Mouse (Mus musculus) spleen, adult 12 weeks (tissue): Measurements from ENCODE around the gene Trpm3.

ENCODE experiments used
- DNase-seq: peaks from one replicate; pipeline ENCODE4 v3.0.0; 2022; ENCODE audit warnings: low spot score

Gene Trpm3

DNA sequence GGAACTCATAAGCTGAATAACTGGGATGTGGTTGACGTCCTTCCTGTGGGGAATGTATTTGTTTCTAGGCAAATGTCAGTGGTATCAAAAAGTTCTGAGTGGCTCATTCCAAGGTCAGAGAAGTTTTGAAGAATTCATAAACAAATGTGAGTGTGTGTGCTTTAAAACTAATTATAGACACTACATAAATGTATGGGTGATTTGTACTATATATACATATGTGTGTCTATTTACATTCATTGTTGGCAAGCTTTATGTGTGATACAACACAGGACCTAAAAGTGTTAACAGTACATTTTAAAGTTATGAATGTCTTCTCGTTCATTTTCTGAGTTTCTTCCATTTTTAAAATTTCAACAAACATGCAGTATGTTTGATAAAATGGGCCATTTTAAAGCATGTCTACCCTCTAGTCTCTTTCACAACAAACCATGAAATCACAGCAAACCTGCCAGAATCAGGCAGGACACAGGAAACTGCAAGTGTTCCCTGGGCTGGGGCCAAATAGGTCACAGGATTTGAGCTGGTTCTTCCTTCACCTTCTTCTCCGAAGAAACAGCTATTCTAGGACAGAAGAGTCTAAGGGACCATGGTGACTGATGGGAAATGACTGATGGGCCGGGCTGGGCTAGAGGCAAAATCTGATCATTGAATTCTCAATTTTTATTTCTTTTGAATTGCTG is 334.3 kb downstream of the Trpm3 start:
- DNase-seq: no peak

DNA sequence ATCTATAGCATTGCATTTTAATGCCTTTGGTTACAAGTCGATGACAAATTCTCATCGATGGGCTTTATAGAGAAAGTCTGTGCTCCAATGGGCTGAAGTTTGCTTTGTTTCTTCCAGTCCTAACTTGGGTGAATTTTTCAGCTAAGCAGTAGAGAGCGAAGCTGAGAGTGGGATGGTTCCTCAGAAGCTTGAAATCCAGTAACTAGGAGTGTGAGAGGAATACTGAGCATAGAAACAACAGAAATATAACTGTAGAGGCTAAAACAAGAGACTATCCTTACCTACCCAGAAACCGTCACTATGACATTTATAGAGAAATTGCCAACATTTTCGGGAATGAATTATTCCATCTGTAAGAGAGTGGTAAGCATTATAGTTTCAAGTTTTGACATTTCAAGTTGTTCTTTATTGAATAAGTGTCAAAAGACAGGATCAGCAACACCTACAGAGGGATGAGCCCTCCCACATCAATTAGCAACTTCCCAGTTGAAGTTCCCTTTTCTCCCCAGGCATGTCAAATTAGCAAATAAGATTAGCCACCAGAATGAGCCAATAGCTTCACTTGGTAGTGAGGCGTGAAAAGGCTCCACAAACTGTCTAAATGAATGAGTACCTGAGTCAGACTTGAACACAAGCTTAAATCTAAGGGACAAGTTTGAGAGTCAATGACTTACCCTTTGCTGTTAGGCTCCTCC is 339.6 kb downstream of the Trpm3 start:
- DNase-seq: no peak

DNA sequence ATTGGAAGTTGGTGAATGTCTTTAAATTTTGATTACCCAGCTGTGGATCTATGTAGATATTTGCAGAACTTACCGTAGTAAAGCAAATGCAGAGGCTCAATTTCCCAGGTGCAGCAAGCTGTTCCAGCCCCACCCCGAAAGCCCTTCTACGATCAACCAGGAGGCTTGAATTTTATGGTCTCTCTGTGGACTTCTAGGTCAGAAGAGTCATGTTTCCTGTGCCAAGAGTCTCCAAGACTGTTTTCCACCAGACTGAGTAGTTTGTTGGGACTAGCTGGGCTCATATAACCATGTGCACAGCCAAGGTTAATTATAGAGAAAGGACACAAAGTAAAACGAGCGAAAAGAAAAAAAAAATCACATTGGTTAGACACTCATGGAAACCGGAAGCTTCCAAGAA is 364.6 kb downstream of the Trpm3 start:
- DNase-seq: no peak

DNA sequence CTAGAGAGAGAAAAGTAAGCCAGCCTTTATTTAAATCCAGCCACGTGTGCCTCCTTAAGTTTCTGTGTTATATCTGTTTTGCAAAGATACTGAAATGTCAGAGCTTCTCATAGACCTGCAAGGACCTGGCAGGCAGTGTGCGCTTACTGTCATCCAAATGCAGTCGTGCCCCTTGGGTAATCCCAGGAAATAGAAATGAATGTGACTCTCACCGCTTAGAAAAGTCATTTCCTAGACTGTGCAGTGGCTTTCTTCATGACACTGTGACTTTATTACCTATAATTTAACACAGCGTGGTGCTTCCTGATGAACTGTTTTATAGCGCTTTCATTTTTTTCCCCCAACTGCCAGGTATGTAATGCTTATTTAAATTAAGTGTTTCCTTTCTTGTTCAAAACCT is 379.7 kb downstream of the Trpm3 start:
- no peak for DNase-seq

DNA sequence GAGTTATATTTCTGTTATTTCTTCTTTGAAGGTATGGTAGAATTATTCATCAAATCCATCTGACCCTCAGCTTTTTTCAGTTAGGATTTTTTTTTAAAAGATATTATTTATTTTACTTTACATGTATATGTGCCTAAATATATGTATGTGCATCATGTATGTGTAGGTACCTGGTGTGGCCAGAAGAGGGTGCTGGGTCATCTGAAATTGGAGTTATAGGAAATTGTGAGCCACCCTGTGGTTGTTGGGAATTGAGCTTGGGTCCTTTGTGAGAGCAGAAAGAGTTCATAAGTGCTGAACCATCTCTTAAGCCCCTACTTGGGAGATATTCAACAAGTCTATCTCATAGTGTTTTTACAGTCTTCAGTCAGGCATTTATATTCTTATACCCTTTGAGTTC is 389.1 kb downstream of the Trpm3 start:
- DNase-seq: no peak

DNA sequence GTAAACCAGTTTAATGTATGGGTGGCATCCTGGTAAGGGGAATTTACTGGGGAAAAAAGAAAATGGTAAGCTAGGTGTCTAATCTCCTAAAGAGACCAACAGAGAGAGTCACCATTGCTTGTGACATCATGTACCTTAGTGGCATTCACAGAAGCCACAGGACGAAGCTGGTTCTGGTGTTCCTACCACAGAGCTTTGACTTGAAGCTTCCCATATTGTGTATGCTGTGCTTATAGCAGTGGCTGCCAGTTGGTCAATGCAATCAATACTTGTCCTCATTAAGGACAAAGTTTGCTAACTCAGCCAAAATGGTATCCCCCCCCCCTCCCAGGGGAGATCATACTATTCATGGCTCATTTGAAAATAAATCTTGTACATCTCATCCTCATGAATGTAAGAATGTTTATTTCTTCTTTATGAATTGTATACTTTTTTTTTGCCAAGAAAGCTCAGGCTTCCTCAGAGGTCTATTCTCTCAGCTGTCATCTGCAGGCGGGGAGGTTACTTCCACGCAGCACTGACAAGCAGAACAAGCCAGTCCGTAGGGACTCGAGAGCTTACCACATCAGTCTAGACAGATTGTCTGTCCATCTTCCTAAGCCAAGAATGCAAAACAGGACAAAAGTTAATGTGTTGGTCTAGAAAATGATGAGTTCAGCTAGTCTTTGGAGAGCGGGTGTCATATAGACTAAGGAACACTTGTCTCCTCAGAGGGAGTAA is 404.3 kb downstream of the Trpm3 start:
- no peak for DNase-seq

DNA sequence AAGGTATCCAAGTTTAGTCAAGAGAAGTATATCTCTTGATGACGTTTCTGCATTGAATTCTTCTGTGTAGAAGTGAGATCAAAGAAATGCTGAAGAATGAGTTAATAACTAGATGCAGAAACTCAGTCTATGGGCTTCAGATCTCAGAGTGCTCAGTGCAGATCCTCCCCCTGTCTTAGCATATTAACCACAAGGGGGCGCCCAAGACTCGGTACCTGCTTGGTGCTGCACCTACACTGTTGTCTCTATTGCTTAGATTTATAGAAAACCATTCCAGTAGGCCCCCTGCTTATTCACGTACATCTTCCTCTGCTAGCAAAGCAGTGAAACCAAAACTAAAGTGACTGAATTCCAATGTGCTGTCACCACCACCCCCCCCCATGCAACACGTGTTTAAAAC is 413.3 kb downstream of the Trpm3 start:
- no peak for DNase-seq

DNA sequence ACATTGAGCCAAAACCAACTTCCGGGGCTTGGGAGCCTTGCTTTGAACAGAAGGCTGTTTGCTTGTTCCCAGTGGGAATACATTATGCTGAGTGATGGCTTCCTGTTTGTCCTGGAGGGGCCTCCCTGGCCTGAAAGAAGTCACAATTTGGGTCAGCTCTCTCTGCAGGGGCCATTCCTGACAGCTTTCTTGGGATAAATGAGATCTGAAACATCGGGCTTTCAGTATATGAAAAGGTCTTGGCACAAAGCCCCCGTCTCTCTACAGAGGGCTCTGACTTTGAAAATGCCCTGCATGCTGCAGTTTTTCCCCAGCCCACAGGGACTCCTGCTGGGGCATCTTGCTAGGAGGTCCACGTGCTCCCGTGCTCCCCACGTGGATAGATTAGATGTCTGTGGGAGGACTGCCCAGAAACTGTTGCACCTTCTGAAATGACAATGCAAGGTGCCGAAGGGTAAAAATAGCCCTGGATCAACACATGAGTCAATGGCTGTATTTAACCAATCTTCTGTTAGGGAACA is 415.6 kb downstream of the Trpm3 start:
- no peak for DNase-seq

DNA sequence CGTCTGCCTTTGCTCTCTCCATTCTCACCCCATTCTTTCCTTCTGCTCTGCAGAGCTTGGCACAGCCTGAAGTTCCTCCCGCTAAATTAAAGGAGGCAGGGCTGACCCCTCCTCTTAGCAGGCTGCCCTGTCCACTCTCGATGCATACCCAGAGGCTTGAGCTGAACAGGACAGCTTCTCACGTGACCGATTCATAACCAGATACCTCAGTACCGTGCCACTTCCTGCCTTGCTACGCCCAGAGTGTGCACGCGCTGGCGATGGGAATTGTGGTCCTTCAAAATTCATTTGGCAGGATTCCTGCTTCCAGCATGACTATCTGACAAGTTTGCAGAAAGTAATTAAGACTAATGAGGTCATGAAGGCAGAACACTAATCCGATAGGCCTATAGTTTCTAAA is 433.6 kb downstream of the Trpm3 start:
- DNase-seq: no peak

DNA sequence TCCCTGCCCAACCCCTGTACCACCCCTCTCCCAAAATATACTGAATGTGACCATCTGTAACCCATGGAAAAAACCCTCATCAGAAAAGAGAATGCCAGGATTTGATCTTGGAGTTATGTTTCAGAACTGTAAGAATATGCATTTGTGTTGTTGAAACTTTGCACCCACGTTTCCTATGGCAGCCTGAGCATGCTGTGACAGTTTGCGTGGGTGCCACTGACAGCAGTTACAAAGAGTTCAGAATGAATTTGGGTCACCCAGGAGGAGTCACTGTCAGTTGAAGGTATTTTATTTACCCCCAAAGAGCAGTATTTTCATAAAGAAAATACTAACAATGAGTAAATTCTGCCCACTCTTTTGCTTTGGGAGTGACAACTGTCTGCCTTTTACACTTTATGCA is 434.0 kb downstream of the Trpm3 start:
- no peak for DNase-seq

DNA sequence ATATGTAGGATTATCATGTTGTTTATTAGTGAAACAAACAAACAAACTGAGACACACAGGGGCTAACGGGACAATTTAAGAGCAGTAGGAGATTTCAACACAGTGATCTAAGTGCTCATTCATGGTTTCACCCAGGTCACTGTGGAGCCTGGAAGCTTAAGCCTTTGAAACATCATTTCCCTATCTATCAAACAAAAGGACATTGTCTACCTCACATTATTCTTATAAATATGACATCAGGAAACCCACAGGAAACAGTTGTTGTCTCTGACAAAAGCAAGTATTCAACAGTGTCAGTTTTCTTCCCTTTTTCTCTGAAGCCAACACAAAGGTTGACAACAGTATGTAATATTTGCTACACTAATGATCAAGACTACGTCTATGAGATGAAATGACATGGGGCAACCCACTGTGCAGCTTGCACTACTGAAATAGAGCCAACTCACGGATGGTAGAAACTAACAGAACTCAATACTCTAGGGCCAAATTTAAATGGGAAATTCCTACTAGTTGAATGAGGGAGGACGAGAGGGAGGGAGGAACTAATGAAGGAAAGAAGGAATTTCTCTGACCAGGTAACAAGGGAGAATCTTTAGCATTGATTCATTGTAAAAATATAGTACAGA is 443.4 kb downstream of the Trpm3 start:
- DNase-seq: no peak

DNA sequence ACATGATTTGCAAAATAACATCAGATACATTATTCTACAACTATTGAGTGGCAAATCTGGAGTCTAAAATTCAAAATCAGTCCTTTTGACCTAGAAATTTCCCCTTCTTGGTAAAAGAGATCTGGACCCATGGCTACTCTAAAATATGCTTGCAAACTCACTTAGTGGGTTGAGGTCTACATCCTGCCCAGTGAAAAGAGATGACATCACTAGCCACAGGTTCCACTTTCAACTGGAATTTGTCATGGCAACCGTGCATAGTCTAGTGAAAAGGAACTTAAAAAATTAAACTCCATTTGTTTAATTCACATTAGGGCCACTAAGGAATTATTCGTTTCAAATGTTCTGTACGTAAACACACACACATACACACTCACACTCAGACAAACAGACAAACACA is 455.6 kb downstream of the Trpm3 start:
- no peak for DNase-seq

DNA sequence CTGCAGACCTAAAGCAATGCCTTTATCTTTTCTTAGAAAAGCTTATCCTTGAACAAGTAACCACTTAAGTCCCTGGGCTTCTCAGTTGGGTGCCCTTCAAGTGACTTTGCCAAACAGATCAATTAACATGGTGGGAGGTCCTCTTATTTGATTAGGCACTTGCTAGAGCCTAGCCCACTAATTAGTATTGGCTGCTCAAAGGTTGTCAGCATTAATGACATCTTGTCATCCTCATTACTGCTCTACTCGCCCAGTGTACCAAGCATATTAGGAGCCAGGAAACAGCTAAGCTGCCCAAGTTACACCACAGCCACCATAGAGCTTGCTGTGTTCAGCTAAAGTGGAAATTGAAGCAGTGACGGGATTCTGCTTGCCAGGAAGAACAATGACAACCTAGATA is 456.4 kb downstream of the Trpm3 start:
- DNase-seq: no peak

DNA sequence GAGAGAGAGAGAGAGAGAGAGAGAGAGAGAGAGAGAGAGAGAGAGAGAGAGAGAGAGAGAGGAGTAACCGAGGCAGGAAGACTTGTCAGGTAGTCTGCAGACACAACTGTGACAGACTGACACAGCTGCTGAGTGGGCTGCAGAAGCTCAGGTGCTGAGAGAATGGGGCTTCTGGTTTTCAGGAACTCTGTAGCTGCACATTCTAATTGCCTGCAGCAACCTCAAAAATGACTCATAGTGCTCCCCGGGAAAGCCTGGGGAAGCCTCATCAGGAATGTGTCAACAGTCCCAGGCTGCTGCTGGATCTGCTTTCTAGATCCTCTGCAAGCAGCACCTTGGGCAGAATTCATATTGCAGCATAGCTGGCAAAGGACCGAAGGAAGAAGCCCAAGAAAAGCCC is 457.9 kb downstream of the Trpm3 start:
- no peak for DNase-seq

DNA sequence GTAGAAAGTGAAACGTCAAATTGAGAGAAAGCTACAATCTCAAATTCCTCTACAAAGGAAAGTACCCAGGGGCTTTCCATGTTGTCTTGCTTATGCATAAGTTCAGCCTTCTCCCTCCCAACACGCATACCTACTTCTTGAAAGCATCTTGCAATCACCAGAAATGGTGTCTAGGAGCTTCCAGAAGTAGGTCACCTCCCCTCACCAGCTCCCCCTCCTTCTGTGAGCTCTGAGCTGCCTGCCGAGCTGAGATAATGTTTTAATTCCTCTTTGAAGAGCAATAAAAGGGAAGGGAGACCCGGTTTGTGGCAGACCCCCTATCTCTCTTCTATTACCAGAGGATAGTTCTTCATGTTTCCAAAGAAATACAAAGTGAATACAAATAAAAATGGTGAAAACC is 465.5 kb downstream of the Trpm3 start:
- DNase-seq: no peak

DNA sequence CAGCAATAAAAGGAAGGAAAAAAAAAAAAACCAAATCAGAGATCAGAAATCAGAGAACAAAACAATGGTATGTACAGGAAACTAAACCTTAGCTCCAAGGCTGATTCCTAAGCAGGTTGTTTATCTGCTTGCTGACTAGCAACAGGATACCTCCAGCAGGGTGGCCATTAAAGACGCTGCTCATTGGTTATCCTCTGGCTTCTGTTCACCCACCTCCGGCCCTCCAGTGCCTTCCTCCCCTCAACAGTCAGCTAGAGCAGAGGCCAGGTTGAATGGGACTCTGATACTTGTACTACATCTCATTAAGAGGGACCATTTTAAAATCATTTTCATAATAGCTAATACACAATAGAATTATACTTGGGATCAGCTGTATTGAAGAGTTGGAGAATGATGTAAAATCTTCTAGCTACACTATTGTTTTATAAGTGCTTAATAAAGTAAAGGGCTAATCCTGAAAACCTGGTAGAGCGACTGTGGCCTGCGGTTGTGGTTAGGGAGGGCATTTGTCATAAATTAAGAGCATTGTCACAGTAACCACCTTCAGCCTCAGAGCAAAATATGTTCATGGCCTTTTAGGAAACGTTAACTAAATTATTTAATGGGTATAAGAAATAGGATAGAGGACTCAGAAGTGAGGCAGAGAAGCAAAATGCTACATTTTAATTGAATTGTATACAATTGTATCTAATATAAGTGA is 469.3 kb downstream of the Trpm3 start:
- DNase-seq: no peak

DNA sequence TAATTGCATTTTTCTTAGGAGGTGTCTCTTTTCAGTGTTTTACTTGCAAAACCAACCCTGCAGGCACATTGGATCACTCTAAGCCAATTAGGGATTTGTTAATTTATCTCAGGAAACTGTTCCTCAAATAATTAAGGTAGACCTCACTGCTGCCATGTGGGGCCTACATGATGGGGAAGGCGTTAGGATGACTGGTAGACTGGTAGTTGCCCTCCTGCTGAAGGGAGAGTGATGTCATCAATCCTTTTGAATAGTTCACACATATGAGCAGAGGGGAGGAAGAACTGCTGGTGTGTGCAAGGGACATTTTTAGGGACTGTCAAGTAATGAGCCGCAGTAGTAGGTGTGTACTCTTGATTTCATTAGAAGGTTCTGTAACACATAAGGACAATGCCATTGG is 472.8 kb downstream of the Trpm3 start:
- no peak for DNase-seq

DNA sequence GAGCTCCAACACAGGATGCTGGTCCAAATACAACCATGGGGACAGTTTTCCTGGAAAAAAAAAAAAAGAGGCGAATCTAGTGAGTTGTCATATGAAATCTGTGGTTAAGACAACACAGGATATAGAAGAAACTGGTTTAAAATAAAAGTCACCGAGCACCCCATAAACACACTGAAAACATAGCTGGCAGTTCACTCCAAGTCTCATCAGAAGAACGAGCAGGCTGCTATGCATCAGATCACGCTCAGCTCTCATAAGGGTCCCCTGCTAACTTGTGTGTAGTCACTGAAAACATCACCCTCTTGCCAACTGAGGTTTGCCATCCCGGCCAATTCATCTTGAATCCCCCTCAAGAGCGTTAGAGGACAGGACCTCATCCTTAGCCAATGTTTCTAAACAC is 476.5 kb downstream of the Trpm3 start:
- no peak for DNase-seq

DNA sequence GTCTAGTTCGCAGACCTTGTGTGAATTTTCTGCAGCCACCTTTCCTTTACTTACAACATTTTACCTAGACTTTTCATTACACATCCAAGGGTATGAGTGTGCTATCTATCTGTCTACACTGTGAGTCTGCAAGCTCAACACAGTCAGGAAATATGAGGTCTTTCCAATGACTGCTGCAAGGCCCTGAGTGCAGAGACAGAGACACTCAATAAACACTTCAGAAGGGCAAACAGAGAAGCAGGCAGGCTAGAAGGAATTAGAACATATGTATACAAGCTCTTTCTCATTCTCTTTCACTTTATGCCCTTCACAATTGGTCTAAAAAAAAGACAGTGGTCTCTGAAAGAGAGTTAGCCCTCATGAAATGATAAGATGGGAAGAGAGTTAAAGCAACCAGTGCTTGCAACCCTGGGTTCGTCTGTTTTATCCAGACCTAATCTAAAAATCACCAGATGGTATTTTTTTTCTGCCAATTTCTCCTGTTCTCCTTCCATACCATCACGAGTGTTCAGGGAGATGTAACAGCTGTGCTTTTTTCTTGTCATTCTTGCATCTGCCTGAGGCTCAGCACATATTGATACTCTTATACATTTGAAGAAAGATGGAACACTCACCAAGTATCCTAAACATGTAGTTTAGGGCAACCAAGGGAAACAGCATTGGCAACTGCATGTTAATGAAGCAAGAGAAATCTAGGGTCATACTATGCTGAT is 486.1 kb downstream of the Trpm3 start:
- DNase-seq: no peak

DNA sequence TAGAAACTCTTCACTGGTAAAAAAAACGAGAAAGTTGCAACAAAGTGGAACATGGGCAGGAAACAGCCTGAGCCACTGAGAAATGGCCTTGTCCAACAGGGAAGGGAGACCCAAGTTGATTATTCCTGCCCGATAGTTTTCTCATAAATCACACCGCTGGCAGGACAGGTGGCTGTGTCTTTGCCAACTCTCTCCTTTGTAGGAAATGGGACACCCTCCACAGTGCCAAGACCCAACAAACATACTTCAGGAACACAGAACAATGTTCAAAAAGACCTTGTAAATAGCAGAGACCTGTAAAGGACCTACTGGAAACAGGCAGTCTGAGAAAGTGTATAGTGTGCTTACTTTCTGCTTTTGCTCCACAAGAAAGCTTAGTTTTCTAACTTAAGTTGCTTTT is 490.0 kb downstream of the Trpm3 start:
- no peak for DNase-seq

DNA sequence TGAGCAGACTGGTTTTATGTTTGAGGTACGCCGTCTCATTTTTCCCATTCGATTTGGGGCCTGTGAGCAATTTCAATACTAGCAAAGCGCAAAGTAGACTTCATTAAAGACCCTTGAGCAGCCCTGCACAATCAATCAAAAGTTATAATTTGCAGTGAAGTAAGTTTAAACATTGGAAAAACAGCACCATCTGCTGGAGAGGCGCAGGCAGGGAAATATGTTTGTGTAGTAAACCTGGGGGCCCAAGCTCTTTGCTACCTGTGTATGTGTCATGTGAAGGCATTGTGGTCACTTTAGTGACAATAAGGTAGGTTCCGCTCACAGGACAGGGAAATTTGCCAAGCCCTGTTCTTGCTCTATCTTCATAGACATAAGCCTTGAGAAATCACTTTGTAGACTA is 492.5 kb downstream of the Trpm3 start:
- no peak for DNase-seq

DNA sequence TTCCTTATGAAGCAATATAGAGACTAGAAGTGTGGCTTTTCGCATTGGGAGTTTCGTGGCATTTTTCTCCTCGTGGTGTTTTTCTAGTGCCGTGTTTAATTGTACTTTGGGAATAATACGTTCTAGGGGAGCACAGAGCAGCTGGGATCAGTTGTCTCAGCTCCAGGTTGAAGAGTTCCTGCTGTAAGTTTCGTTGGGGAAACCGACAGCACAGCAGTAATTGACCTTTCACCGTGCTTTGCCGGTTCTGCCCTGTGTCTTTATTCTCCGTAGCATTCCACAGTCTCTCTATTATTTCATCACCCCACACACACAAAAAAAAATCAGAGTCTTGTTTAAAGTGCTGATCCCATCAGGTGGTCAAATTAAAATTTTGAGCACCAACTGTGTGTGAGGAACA is 496.8 kb downstream of the Trpm3 start:
- no peak for DNase-seq
